Mouse (Mus musculus): Measurements from ENCODE around the gene Gabpb1. TPM values are rescaled to one million over a fixed set of nuclear protein-coding genes. Genes with fewer than 3 reads are reported as not detected.

Gabpb1 gene
- polyA plus RNA-seq, 1 experiment from 2014 or later = 41.9 TPM

- no peak for ATAC-seq (replicated peaks; ENCODE audit: insufficient number of reproducible peaks, low FRiP score, low TSS enrichment)
- peak overlapping the region; percentile 16 for H3K4me2 ChIP-seq
- 53% methylated on average over 2 of the region's 2 CpGs for WGBS (ENCODE audit: insufficient replicate concordance)
These were observed 6.2 kb upstream of the Gabpb1 start for GRCm38 (mm10) chr2:126682333-126682732.

GRCm38 (mm10) chr2:126677366-126677765 is 1.2 kb upstream of the Gabpb1 start:
- WGBS (ENCODE audit: insufficient replicate concordance) = 100% methylated on average over 1 of the region's 1 CpGs
- peaks cover 4% of the 10 kb centered on the region for H3K4me1 ChIP-seq (ENCODE audit: control insufficient read depth, insufficient read depth, low read length)
- no peaks in the 10 kb centered on the region for H3K36me3 ChIP-seq (ENCODE audit: control insufficient read depth, insufficient read depth, low read length)
- no peaks in the 10 kb centered on the region for H3K9me3 ChIP-seq (replicated peaks; ENCODE audit: control insufficient read depth, low read length)
- no peaks in the 10 kb centered on the region for H3K27me3 ChIP-seq (ENCODE audit: control insufficient read depth, insufficient read depth, low read length)
- H3K4me3 ChIP-seq (ENCODE audit: low read depth, low read length) = no peak overlapping the region
- H3K4me2 ChIP-seq = no peak overlapping the region
- ATAC-seq (replicated peaks; ENCODE audit: insufficient number of reproducible peaks, low FRiP score, low TSS enrichment) = no peak
- H3K9ac ChIP-seq (ENCODE audit: low read depth, low read length) = no peak overlapping the region
- H3K27ac ChIP-seq (ENCODE audit: low read depth, low read length) = no peak overlapping the region

More at GRCm38 (mm10) chr2:126682333-126682732, 6.2 kb upstream of the Gabpb1 start:
- Histone ChIP-seq H3K27ac (ENCODE audit: low read depth, low read length) (0 out of 2 replicates have a peak overlapping the region, but pooled peaks have one; percentile 22), H3K9me3 (replicated peaks; ENCODE audit: control insufficient read depth, low read length) (no peaks in the 10 kb centered on the region), H3K36me3 (ENCODE audit: control insufficient read depth, insufficient read depth, low read length) (peaks cover 3% of the 10 kb centered on the region; the same call in 1 of the 2 replicates), H3K9ac (ENCODE audit: low read depth, low read length) (no peak overlapping the region), H3K27me3 (ENCODE audit: control insufficient read depth, insufficient read depth, low read length) (no peaks in the 10 kb centered on the region), H3K4me3 (ENCODE audit: low read depth, low read length) (no peak overlapping the region), H3K4me1 (ENCODE audit: control insufficient read depth, insufficient read depth, low read length) (no peaks in the 10 kb centered on the region; the same call in 1 of the 2 replicates)

- Histone ChIP-seq H3K4me1 (ENCODE audit: control insufficient read depth, insufficient read depth, low read length) (peaks cover 4% of the 10 kb centered on the region), H3K4me3 (ENCODE audit: low read depth, low read length) (peak overlapping the region; percentile 80), H3K36me3 (ENCODE audit: control insufficient read depth, insufficient read depth, low read length) (no peaks in the 10 kb centered on the region), H3K9ac (ENCODE audit: low read depth, low read length) (peak overlapping the region; percentile 99), H3K27me3 (ENCODE audit: control insufficient read depth, insufficient read depth, low read length) (no peaks in the 10 kb centered on the region), H3K27ac (ENCODE audit: low read depth, low read length) (peak overlapping the region; percentile 100), H3K9me3 (replicated peaks; ENCODE audit: control insufficient read depth, low read length) (no peaks in the 10 kb centered on the region), H3K4me2 (peak overlapping the region; percentile 73)
- ATAC-seq (replicated peaks; ENCODE audit: insufficient number of reproducible peaks, low FRiP score, low TSS enrichment) = peak; percentile 87
- WGBS (ENCODE audit: insufficient replicate concordance) = under 1% methylated on average over 92 of the region's 99 CpGs
These were observed 692 bp downstream of the Gabpb1 start for GRCm38 (mm10) chr2:126675169-126676121.

- no peaks in the 10 kb centered on the region for H3K36me3 ChIP-seq (ENCODE audit: control insufficient read depth, insufficient read depth, low read length)
- peak overlapping the region; percentile 80 for H3K4me3 ChIP-seq (ENCODE audit: low read depth, low read length)
- peak overlapping the region; percentile 99 for H3K9ac ChIP-seq (ENCODE audit: low read depth, low read length)
- peak overlapping the region; percentile 65 for H3K4me2 ChIP-seq
- peaks cover 4% of the 10 kb centered on the region for H3K4me1 ChIP-seq (ENCODE audit: control insufficient read depth, insufficient read depth, low read length)
- ATAC-seq (replicated peaks; ENCODE audit: insufficient number of reproducible peaks, low FRiP score, low TSS enrichment) = peak; percentile 56
- no peaks in the 10 kb centered on the region for H3K9me3 ChIP-seq (replicated peaks; ENCODE audit: control insufficient read depth, low read length)
- no peaks in the 10 kb centered on the region for H3K27me3 ChIP-seq (ENCODE audit: control insufficient read depth, insufficient read depth, low read length)
- H3K27ac ChIP-seq (ENCODE audit: low read depth, low read length) = peak overlapping the region; percentile 100
- whole genome bisulfite sequencing (ENCODE audit: insufficient replicate concordance) = under 1% methylated on average over 77 of the region's 77 CpGs
These were observed 1.5 kb downstream of the Gabpb1 start for GRCm38 (mm10) chr2:126674441-126675168.

- Histone ChIP-seq H3K9me3 (replicated peaks; ENCODE audit: control insufficient read depth, low read length) (no peaks in the 10 kb centered on the region), H3K36me3 (ENCODE audit: control insufficient read depth, insufficient read depth, low read length) (no peaks in the 10 kb centered on the region), H3K27me3 (ENCODE audit: control insufficient read depth, insufficient read depth, low read length) (no peaks in the 10 kb centered on the region), H3K4me3 (ENCODE audit: low read depth, low read length) (peak overlapping the region; percentile 80), H3K4me1 (ENCODE audit: control insufficient read depth, insufficient read depth, low read length) (peaks cover 4% of the 10 kb centered on the region), H3K27ac (ENCODE audit: low read depth, low read length) (no peak overlapping the region), H3K4me2 (peak overlapping the region; percentile 65), H3K9ac (ENCODE audit: low read depth, low read length) (peak overlapping the region; percentile 99)
- no peak for ATAC-seq (replicated peaks; ENCODE audit: insufficient number of reproducible peaks, low FRiP score, low TSS enrichment)
- WGBS (ENCODE audit: insufficient replicate concordance) = 68% methylated on average over 13 of the region's 13 CpGs
These were observed 2.6 kb downstream of the Gabpb1 start for GRCm38 (mm10) chr2:126673317-126674242.

GRCm38 (mm10) chr2:126668621-126669252 is 7.4 kb downstream of the Gabpb1 start:
- no peak overlapping the region for H3K9ac ChIP-seq (ENCODE audit: low read depth, low read length)
- H3K27me3 ChIP-seq (ENCODE audit: control insufficient read depth, insufficient read depth, low read length) = no peaks in the 10 kb centered on the region
- H3K4me1 ChIP-seq (ENCODE audit: control insufficient read depth, insufficient read depth, low read length) = peaks cover 4% of the 10 kb centered on the region; the same call in 1 of the 2 replicates
- ATAC-seq (replicated peaks; ENCODE audit: insufficient number of reproducible peaks, low FRiP score, low TSS enrichment) = no peak
- H3K4me3 ChIP-seq (ENCODE audit: low read depth, low read length) = no peak overlapping the region
- no peak overlapping the region for H3K27ac ChIP-seq (ENCODE audit: low read depth, low read length)
- no peaks in the 10 kb centered on the region for H3K9me3 ChIP-seq (replicated peaks; ENCODE audit: control insufficient read depth, low read length)
- H3K36me3 ChIP-seq (ENCODE audit: control insufficient read depth, insufficient read depth, low read length) = no peaks in the 10 kb centered on the region
- no peak overlapping the region for H3K4me2 ChIP-seq
- WGBS (ENCODE audit: insufficient replicate concordance) = 91% methylated on average over 5 of the region's 5 CpGs

- 88% methylated on average over 3 of the region's 3 CpGs for WGBS (ENCODE audit: insufficient replicate concordance)
- Histone ChIP-seq H3K27ac (ENCODE audit: low read depth, low read length) (no peak overlapping the region), H3K27me3 (ENCODE audit: control insufficient read depth, insufficient read depth, low read length) (no peaks in the 10 kb centered on the region), H3K4me3 (ENCODE audit: low read depth, low read length) (no peak overlapping the region), H3K4me1 (ENCODE audit: control insufficient read depth, insufficient read depth, low read length) (no peaks in the 10 kb centered on the region), H3K4me2 (no peak overlapping the region), H3K36me3 (ENCODE audit: control insufficient read depth, insufficient read depth, low read length) (no peaks in the 10 kb centered on the region), H3K9me3 (replicated peaks; ENCODE audit: control insufficient read depth, low read length) (no peaks in the 10 kb centered on the region), H3K9ac (ENCODE audit: low read depth, low read length) (no peak overlapping the region)
- no peak for ATAC-seq (replicated peaks; ENCODE audit: insufficient number of reproducible peaks, low FRiP score, low TSS enrichment)
These were observed 10.2 kb downstream of the Gabpb1 start for GRCm38 (mm10) chr2:126665984-126666383.

Data from heart, embryonic 11.5 days (tissue).